Mouse (Mus musculus): ENCODE measurements around the gene Pald1. TPM values are rescaled to one million over a fixed set of nuclear protein-coding genes. Genes with fewer than 3 reads are reported as not detected.
A peak's percentile ranks its signal among the peaks of the same experiment; 100 is the strongest.

Gene Pald1
- total and polyA plus RNA-seq, 3 experiments, result 2.9 to 6.4 TPM; not detected in 1

- TF ChIP-seq MAZ (IDR thresholded peaks at IDR 0.05; ENCODE audit: low read depth, low read length) (no peak), USF2 (IDR thresholded peaks at IDR 0.05; ENCODE audit: borderline replicate concordance in 1 of 2, insufficient read depth in 1 of 2, low read depth in 1 of 2, low read length in 2 of 2) (no peak), BHLHE40 (IDR thresholded peaks at IDR 0.05; ENCODE audit: borderline replicate concordance, low read depth, low read length) (no peak), POLR2AphosphoS2 (IDR thresholded peaks at IDR 0.05; ENCODE audit: low read length) (no peak), GABPA (IDR thresholded peaks at IDR 0.05; ENCODE audit: low read depth, low read length) (no peak), MYB (IDR thresholded peaks at IDR 0.05; ENCODE audit: low read depth, low read length) (no peak), EP300 (IDR thresholded peaks at IDR 0.05; ENCODE audit: low read depth in 1 of 2, low read length in 2 of 2) (no peak)
Measured at GRCm38 (mm10) chr10:61402480-61402879, 19.1 kb upstream of the Pald1 start (continued).

GRCm38 (mm10) chr10:61400407-61400806, 17.1 kb upstream of the Pald1 start:
- H3K79me2 ChIP-seq (ENCODE audit: control insufficient read depth, insufficient read depth, low read length, poor library complexity), result no peaks in the 10 kb centered on the region
- H3K27ac ChIP-seq (ENCODE audit: control insufficient read depth, low read depth, low read length), result no peak overlapping the region
- no peaks in the 10 kb centered on the region for H3K9me3 ChIP-seq (replicated peaks; ENCODE audit: insufficient read depth, low read length)
- H3K9ac ChIP-seq (ENCODE audit: control insufficient read depth, low read depth, low read length, poor library complexity, severe bottlenecking), result no peak overlapping the region
- DNase-seq (ENCODE audit: low read depth, low spot score), result no peak
- no peaks in the 10 kb centered on the region for H3K36me3 ChIP-seq (ENCODE audit: control insufficient read depth in 1 of 2, insufficient read depth in 2 of 2, low read length in 2 of 2)
- H3K27me3 ChIP-seq (ENCODE audit: control insufficient read depth in 1 of 2, insufficient read depth in 2 of 2, low read length in 2 of 2), result no peaks in the 10 kb centered on the region
- no peaks in the 10 kb centered on the region for H3K4me1 ChIP-seq (ENCODE audit: control insufficient read depth in 1 of 2, insufficient read depth in 2 of 2, low read length in 2 of 2)
- TF ChIP-seq MEF2A (IDR thresholded peaks at IDR 0.05; ENCODE audit: extremely low read depth, insufficient replicate concordance, low read depth, low read length, poor library complexity, severe bottlenecking) (no peak), KAT2A (conservative IDR thresholded peaks at IDR 0.05; ENCODE audit: low read depth, low read length) (no peak), E2F4 (IDR thresholded peaks at IDR 0.05; ENCODE audit: borderline replicate concordance, low read depth, low read length) (no peak), CTCF (IDR thresholded peaks at IDR 0.05 in 2 of 3, conservative IDR thresholded peaks at IDR 0.05 in 1 of 3; ENCODE audit: control insufficient read depth in 1 of 3, insufficient read depth in 1 of 3, low read depth in 2 of 3, low read length in 3 of 3, poor library complexity in 1 of 3, severe bottlenecking in 1 of 3) (no peak), GATA1 (IDR thresholded peaks at IDR 0.05; ENCODE audit: low read depth, low read length) (no peak)
- no peak overlapping the region for H3K4me3 ChIP-seq (ENCODE audit: control insufficient read depth in 1 of 2, insufficient read depth in 1 of 2, low read depth in 2 of 2, low read length in 2 of 2)

- no peak overlapping the region for H3K4me3 ChIP-seq (ENCODE audit: control insufficient read depth in 1 of 2, insufficient read depth in 1 of 2, low read depth in 2 of 2, low read length in 2 of 2)
- H3K79me2 ChIP-seq (ENCODE audit: control insufficient read depth, insufficient read depth, low read length, poor library complexity), result no peaks in the 10 kb centered on the region
- no peak overlapping the region for H3K27ac ChIP-seq (ENCODE audit: control insufficient read depth, low read depth, low read length)
- no peaks in the 10 kb centered on the region for H3K4me1 ChIP-seq (ENCODE audit: control insufficient read depth in 1 of 2, insufficient read depth in 2 of 2, low read length in 2 of 2)
- H3K27me3 ChIP-seq (ENCODE audit: control insufficient read depth in 1 of 2, insufficient read depth in 2 of 2, low read length in 2 of 2), result no peaks in the 10 kb centered on the region
- no peaks in the 10 kb centered on the region for H3K9me3 ChIP-seq (replicated peaks; ENCODE audit: insufficient read depth, low read length)
- no peak for TF ChIP-seq MAX (IDR thresholded peaks at IDR 0.05; ENCODE audit: low read length)
- TF ChIP-seq POLR2A (IDR thresholded peaks at IDR 0.05; ENCODE audit: control insufficient read depth in 1 of 2, insufficient read depth in 1 of 2, low read depth in 1 of 2, low read length in 2 of 2, poor library complexity in 1 of 2), result no peak
- peak; percentile 30 for TF ChIP-seq ZC3H11A (IDR thresholded peaks at IDR 0.05; ENCODE audit: low read depth, low read length)
- TF ChIP-seq ETS1 (IDR thresholded peaks at IDR 0.05; ENCODE audit: low read depth, low read length), result no peak
- TF ChIP-seq CTCF (IDR thresholded peaks at IDR 0.05 in 2 of 3, conservative IDR thresholded peaks at IDR 0.05 in 1 of 3; ENCODE audit: control insufficient read depth in 1 of 3, insufficient read depth in 1 of 3, low read depth in 2 of 3, low read length in 3 of 3, poor library complexity in 1 of 3, severe bottlenecking in 1 of 3), result peak; percentile 83 to 92 (median 87)
- TF ChIP-seq TAL1 (IDR thresholded peaks at IDR 0.05; ENCODE audit: low read length), result no peak
- no peak for TF ChIP-seq ZMIZ1 (IDR thresholded peaks at IDR 0.05; ENCODE audit: low read depth, low read length)
- TF ChIP-seq BHLHE40 (IDR thresholded peaks at IDR 0.05; ENCODE audit: borderline replicate concordance, low read depth, low read length), result no peak
- TF ChIP-seq SMC3 (IDR thresholded peaks at IDR 0.05; ENCODE audit: low read depth, low read length), result peak; percentile 67
- TF ChIP-seq ELF1 (IDR thresholded peaks at IDR 0.05; ENCODE audit: low read depth, low read length), result peak; percentile 26; the same call in 1 of the 2 replicates
- no peak for TF ChIP-seq TCF12 (IDR thresholded peaks at IDR 0.05; ENCODE audit: low read depth, low read length)
- TF ChIP-seq CHD2 (IDR thresholded peaks at IDR 0.05; ENCODE audit: low read length), result no peak
- TF ChIP-seq MXI1 (IDR thresholded peaks at IDR 0.05; ENCODE audit: low read depth, low read length), result no peak
- TF ChIP-seq CHD1 (IDR thresholded peaks at IDR 0.05; ENCODE audit: low read depth, low read length), result no peak
- TF ChIP-seq NELFE (IDR thresholded peaks at IDR 0.05; ENCODE audit: low read depth, low read length), result no peak
- TF ChIP-seq SIN3A (IDR thresholded peaks at IDR 0.05; ENCODE audit: low read length), result no peak
- TF ChIP-seq EP300 (IDR thresholded peaks at IDR 0.05; ENCODE audit: low read depth in 1 of 2, low read length in 2 of 2), result no peak
- no peak for TF ChIP-seq GABPA (IDR thresholded peaks at IDR 0.05; ENCODE audit: low read depth, low read length)
- peak; percentile 69 for TF ChIP-seq RAD21 (IDR thresholded peaks at IDR 0.05; ENCODE audit: low read depth, low read length)
- no peak for TF ChIP-seq GATA1 (IDR thresholded peaks at IDR 0.05; ENCODE audit: low read depth, low read length)
- no peak for TF ChIP-seq MYC (IDR thresholded peaks at IDR 0.05; ENCODE audit: low read depth, low read length)
- H3K36me3 ChIP-seq (ENCODE audit: control insufficient read depth in 1 of 2, insufficient read depth in 2 of 2, low read length in 2 of 2), result no peaks in the 10 kb centered on the region
- H3K9ac ChIP-seq (ENCODE audit: control insufficient read depth, low read depth, low read length, poor library complexity, severe bottlenecking), result peak overlapping the region; percentile 39; the same call in 1 of the 2 replicates
- DNase-seq (ENCODE audit: low read depth, low spot score), result peak; percentile 86
Measured at GRCm38 (mm10) chr10:61399156-61399734, 15.9 kb upstream of the Pald1 start.

Measured in MEL (cell line).